Mouse (Mus musculus) megakaryocyte, embryonic 14.5 days (primary cell): Measurements from ENCODE around the gene Syne3.

Experiments
- FLI1 ChIP-seq: IDR thresholded peaks from 2 replicates; pipeline ENCODE4 v1.6.1; 2012; ENCODE audit warnings: low read length, inconsistent platforms, mixed read lengths
- GATA1 ChIP-seq: IDR thresholded peaks from 3 replicates; pipeline ENCODE4 v1.6.1; 2012; ENCODE audit warnings: mixed read lengths, low read length, inconsistent platforms, borderline replicate concordance

DNA sequence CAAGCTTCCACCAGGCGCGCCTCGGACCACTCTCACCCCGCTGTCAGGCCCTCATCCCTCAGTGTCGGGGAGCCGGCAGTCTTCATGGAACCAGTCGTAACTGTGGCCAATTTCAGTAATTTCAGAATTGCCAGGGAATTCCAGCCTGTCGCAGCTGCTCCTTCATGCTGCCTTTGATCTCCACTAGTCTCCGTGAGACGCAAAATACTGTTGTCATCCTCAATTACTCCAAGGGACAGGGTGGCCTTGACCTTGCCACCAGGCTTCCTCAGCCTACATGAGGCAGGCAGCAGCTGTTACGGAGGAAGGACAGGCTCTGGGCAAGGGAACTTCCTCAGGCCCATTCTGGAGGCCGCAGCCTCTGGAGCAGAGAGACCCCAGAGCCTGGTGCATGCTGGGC is 129.2 kb downstream of the Syne3 start:
- TF ChIP-seq GATA1 (no peak), FLI1 (no peak)
